Mouse (Mus musculus): ENCODE results near the gene Med27.

GRCm38 (mm10) chr2:29457677-29458076 lies 111.1 kb downstream of the Med27 start:
- TF ChIP-seq EP300 (IDR thresholded peaks at IDR 0.05; ENCODE audit: low read depth) (no peak), CTCF (IDR thresholded peaks at IDR 0.05; ENCODE audit: low read depth) (no peak)
